Mouse (Mus musculus) frontal cortex, adult 2 months (tissue): ENCODE measurements around the gene Fam117a. TPM values are rescaled to one million over a fixed set of nuclear protein-coding genes. Genes with fewer than 3 reads are reported as not detected.

Experiments used
- DNase-seq, 2 experiments: peaks; one replicate each; pipeline ENCODE4 v3.0.0; 2022; ENCODE audit warnings: low spot score in 1 of 2; ENCODE audit errors: extremely low spot score in 1 of 2
- polyA plus RNA-seq: library from polyadenylated mRNA; depleted of rRNA; stranded (reverse); fragments of >200 nt; gene quantifications from 2 replicates; pipeline ENCODE4 v1.2.3, GENCODE M21; 2012; rRNA removed

Gene Fam117a
- polyA plus RNA-seq, 1 experiment: 11.4 TPM

- DNase-seq: peak; percentile 61 to 87
Measured at GRCm38 (mm10) chr11:95413641-95414535, 77.1 kb downstream of the Fam117a start, which contains the start of gene Spop. Gene Spop, plus strand, starts transcription at chr11:95414080.

GRCm38 (mm10) chr11:95414536-95415161 is 77.8 kb downstream of the Fam117a start:
- peak; percentile 92 to 97 for DNase-seq

GRCm38 (mm10) chr11:95415931-95416330 is 79.1 kb downstream of the Fam117a start:
- DNase-seq: no peak

- DNase-seq: no peak
Measured at GRCm38 (mm10) chr11:95417341-95417740, 80.5 kb downstream of the Fam117a start.

GRCm38 (mm10) chr11:95420880-95421435 is 84.1 kb downstream of the Fam117a start:
- no peak for DNase-seq

- DNase-seq: no peak
Measured at GRCm38 (mm10) chr11:95423505-95423904, 86.7 kb downstream of the Fam117a start.

GRCm38 (mm10) chr11:95431344-95431743 is 94.5 kb downstream of the Fam117a start:
- DNase-seq: no peak

Other genes with a start within 250 kb of the Fam117a start
- gene Dlx3, start 216.9 kb upstream of the Fam117a start, polyA plus RNA-seq: 0.19 TPM in 1 of 2 replicates, not detected in the other
- 0.08 TPM in 1 of 2 replicates, not detected in the other for gene Dlx4, start 190.8 kb upstream of the Fam117a start, polyA plus RNA-seq
- gene Tac4, start 75.5 kb upstream of the Fam117a start, polyA plus RNA-seq: 0.12 TPM in 1 of 2 replicates, not detected in the other
- 55.2 and 55.4 TPM in 2 replicates for gene Kat7, start 26.8 kb upstream of the Fam117a start, polyA plus RNA-seq
- 78.3 and 78.6 TPM in 2 replicates for gene Slc35b1, start 47.7 kb downstream of the Fam117a start, polyA plus RNA-seq
- 124 and 144 TPM in 2 replicates for gene Spop, start 77.1 kb downstream of the Fam117a start, polyA plus RNA-seq
- gene Nxph3, start 177.6 kb downstream of the Fam117a start, polyA plus RNA-seq: 12.5 and 15.2 TPM in 2 replicates